24 mouse cellular contexts compared by ENCODE assay signal in genomic region chrX:166783377-166783776, GRCm38 (mm10).
DNase-seq lines count a peak whose midpoint lies in the region; ATAC-seq and TF ChIP-seq lines count a peak whose summit lies in the region.
"Had no signal": no experiment of that assay in that cellular context is flagged by ENCODE, and none has a peak within 500 bp of the region (broad histone marks: within the 10 kb centered on the region; RNA-seq: fewer than 3 reads in every experiment).

No protein-coding gene starts in this region.

- TF ChIP-seq CTCF in liver, embryonic 14.5 days (IDR thresholded peaks at IDR 0.05; ENCODE audit: low read depth): no peak

- DNase-seq in 416B (ENCODE audit: low read depth): peak; percentile 28
- no peak for DNase-seq in liver, embryonic 14.5 days (ENCODE audit: low read depth in 3 of 3, low spot score in 3 of 3)
- no peak for DNase-seq in lung, postnatal 14 days
- no peak for DNase-seq in layer of hippocampus, postnatal 25 days (ENCODE audit: extremely low spot score in 1 of 2, low spot score in 1 of 2)
- DNase-seq in kidney, adult 9 months: no peak
- no peak for DNase-seq in adrenal gland, adult 2 months
- DNase-seq: adrenal gland, postnatal 25 days; cerebellum, adult 11 months; cerebellum, adult 8-10 months; cerebellum, postnatal 14 days; gastrocnemius, postnatal 10 days; heart, adult 18-20 months; heart, postnatal 10 days; heart, postnatal 4 days had no signal

- H3K36me3 ChIP-seq in liver, embryonic 14.5 days (replicated peaks; ENCODE audit: control insufficient read depth, insufficient read depth, low read depth): no peaks in the 10 kb centered on the region
- H3K36me3 ChIP-seq: embryonic facial prominence, embryonic 12.5 days; heart, embryonic 10.5 days; hindbrain, embryonic 12.5 days had no signal

- H3K27me3 ChIP-seq in liver, embryonic 14.5 days (ENCODE audit: control insufficient read depth, insufficient read depth, low read length): no peaks in the 10 kb centered on the region
- H3K27me3 ChIP-seq: CH12.LX; embryonic facial prominence, embryonic 12.5 days had no signal

- H3K4me2 ChIP-seq in liver, embryonic 14.5 days (ENCODE audit: low read depth): no peak overlapping the region
- H3K4me2 ChIP-seq: embryonic facial prominence, embryonic 12.5 days; hindbrain, embryonic 12.5 days had no signal

- WGBS in liver, embryonic 14.5 days (ENCODE audit: insufficient replicate concordance): 32% methylated on average over 2 of the region's 2 CpGs

- H3K9ac ChIP-seq in liver, embryonic 14.5 days (replicated peaks): no peak overlapping the region
- H3K9ac ChIP-seq: embryonic facial prominence, embryonic 12.5 days; hindbrain, embryonic 12.5 days had no signal

- H3K4me3 ChIP-seq in liver, embryonic 14.5 days (ENCODE audit: insufficient read depth in 1 of 2, low read depth in 2 of 2, low read length in 2 of 2): no peak overlapping the region
- H3K4me3 ChIP-seq: embryonic facial prominence, embryonic 12.5 days; heart, embryonic 10.5 days; hindbrain, embryonic 12.5 days had no signal

- H3K27ac ChIP-seq in liver, embryonic 14.5 days: no peak overlapping the region
- H3K27ac ChIP-seq: embryonic facial prominence, embryonic 12.5 days; heart, embryonic 10.5 days; hindbrain, embryonic 12.5 days had no signal

- H3K4me1 ChIP-seq in liver, embryonic 14.5 days (replicated peaks; ENCODE audit: control insufficient read depth in 2 of 2, insufficient read depth in 2 of 2, low read length in 1 of 2): 0 out of 4 replicates have a peak, but pooled peaks cover 0 to 1% of the 10 kb centered on the region in 2 experiments
- H3K4me1 ChIP-seq: embryonic facial prominence, embryonic 12.5 days; heart, embryonic 10.5 days; hindbrain, embryonic 12.5 days had no signal

- TF ChIP-seq EP300 in liver, embryonic 14.5 days (IDR thresholded peaks at IDR 0.05; ENCODE audit: low read depth): peak; percentile 53

- peak; percentile 92 for ATAC-seq in erythroblast, adult 5-6 weeks (replicated peaks; ENCODE audit: low FRiP score, poor library complexity, severe bottlenecking)
- ATAC-seq in liver, embryonic 14.5 days (ENCODE audit: insufficient read depth): peak; percentile 63; the same call in 1 of the 2 replicates
- ATAC-seq in megakaryocyte progenitor cell, adult 5-6 weeks (replicated peaks; ENCODE audit: poor library complexity): peak; percentile 65
- ATAC-seq: activated CD4-positive, CD25-positive, alpha-beta regulatory T cell, adult 4 months; forebrain, embryonic 14.5 days; hindbrain, embryonic 16.5 days; Patski had no signal

- H3K9me3 ChIP-seq in liver, embryonic 14.5 days (ENCODE audit: control insufficient read depth, low read length): no peaks in the 10 kb centered on the region
- H3K9me3 ChIP-seq: embryonic facial prominence, embryonic 12.5 days; heart, embryonic 10.5 days; hindbrain, embryonic 12.5 days had no signal
